Mouse (Mus musculus) CD8-positive naive resting alpha-beta T cell, adult 2 months (primary cell): ENCODE results near the gene Magea6.
"Not testable (repeated sequence)": the region's sequence is repeated elsewhere in the genome, so short reads cannot be mapped to it uniquely, and the experiment has no call there.

ENCODE experiments used
- DNase-seq, 2 experiments: peaks; one replicate each; pipeline ENCODE4 v3.0.0; 2022; ENCODE audit warnings: low read depth in 2 of 2, low spot score in 2 of 2

Magea6 gene

GRCm38 (mm10) chrX:154935887-154936286 is at the start of gene Magea6:
Gene Magea6 (minus strand): TSS chrX:154935987.
- not testable (repeated sequence) for DNase-seq

DNA sequence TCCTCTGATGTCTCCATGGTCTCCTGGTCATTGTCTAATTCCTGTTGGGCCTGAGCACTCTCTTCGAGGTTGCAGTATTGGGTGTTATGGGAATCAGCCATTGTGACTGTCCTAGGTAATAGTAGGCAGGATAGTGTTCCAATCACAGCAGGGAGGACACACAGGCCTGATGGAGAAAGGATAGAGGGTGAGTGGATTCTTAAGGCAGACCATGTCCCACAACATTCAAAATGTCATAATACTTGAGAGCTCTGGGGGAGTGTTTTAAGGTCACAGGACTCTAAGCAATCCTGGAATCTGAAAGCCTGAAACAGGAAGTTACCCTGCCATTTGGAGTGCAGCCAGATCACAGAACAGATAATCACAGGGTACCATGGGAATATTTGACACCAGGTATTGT is 13.6 kb upstream of the Magea6 start, which contains the start of gene Magea3:
Magea3 (minus strand) TSS at position 101 of the 400 bp plus-strand sequence.
- not testable (repeated sequence) for DNase-seq

DNA sequence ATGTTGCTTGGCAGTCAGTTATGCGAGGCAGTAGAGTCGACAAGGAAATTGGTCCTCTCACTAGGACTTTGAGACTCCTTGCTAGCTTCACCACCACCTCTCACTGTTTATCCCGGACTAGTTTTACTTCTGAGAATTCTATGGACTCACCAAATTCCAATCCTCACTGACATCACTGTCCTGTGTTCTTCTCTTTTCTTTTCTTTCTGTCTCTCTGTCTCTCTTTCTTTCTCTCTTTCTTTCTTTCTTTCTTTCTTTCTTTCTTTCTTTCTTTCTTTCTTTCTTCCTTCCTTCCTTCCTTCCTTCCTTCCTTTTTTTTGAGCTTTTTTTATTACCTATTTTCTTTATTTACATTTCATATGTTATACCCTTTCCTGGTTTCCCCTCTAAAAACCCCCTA is 45.6 kb downstream of the Magea6 start, which contains the start of gene Cldn34b1:
Cldn34b1 (minus strand) TSS at position 101 of the 400 bp plus-strand sequence.
- not testable (repeated sequence) for DNase-seq
